Mouse (Mus musculus) neural tube, embryonic 10.5 days (tissue): Measurements from ENCODE around the gene Magi3.

Source experiments
- DNase-seq: peaks from one replicate; pipeline ENCODE4 v3.0.0-alpha.2; 2017; ENCODE audit warnings: low spot score; ENCODE audit errors: extremely low spot score

Magi3 gene

DNA sequence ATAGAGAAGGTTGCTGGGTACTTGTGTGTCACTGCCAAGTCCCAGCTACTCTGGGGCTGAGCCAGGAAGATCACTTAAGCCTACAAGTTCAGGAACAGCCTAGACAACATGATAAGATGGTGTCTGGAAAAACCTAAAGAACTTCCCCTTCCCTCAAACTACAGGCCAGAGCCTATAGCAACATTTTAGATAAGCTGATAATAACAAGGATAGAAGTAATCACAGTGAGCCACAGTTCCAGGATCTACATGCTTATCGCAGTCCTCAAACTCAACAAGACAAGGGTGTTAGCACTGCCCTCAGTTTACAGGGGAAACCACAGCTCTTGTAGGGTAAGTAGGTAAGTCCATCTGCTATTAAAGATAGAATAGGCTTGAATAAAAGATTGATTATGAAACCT is 188.1 kb downstream of the Magi3 start:
- DNase-seq: no peak

DNA sequence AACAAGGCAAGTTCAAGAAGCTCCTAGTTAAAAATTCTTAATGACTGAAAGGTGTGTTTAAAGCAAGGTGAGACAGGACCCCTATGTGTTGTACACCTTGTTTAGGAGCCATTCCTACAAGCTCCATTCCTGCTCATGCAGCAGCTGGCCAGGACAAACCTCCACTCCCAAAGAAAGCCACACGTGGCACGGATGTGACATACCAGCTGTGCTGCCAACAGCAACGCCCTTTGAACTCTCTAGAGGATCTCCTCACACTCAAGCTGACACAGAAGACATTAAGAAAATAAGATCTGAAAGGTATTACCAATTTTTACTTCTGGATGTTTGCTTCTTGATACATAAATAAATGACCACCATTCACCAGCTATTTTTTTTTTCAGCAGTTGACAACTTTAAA is 193.2 kb downstream of the Magi3 start:
- DNase-seq: no peak

- no peak for DNase-seq
Observed at GRCm38 (mm10) chr3:104020101-104020500, 200.1 kb downstream of the Magi3 start.

DNA sequence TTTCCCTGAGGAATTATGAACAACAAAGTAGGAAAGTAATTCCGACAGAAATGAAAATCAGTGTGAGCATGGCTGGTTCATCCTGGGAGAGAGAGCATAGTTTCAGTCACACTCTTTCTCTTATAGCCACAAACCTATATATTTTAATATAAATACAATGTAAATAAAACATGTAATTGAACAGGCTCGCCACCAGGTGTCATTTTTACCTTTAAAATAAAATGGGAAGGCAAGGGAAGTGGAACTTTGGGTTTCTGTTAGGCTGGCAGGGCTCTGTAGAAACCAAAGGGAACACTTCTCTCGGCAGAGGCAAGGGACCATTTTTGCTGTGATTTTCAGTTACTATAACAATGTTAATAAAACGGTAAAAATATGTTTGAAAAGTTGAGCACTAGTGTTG is 200.7 kb downstream of the Magi3 start:
- no peak for DNase-seq

- no peak for DNase-seq
Observed at GRCm38 (mm10) chr3:104017931-104018330, 202.2 kb downstream of the Magi3 start.

- DNase-seq: no peak
Observed at GRCm38 (mm10) chr3:104011972-104012371, 208.2 kb downstream of the Magi3 start.

- DNase-seq: no peak
Observed at GRCm38 (mm10) chr3:104009924-104010662, 210.1 kb downstream of the Magi3 start.

GRCm38 (mm10) chr3:104007479-104007878 is 212.7 kb downstream of the Magi3 start:
- DNase-seq: no peak

- no peak for DNase-seq
Observed at GRCm38 (mm10) chr3:104006896-104007466, 213.2 kb downstream of the Magi3 start.

- no peak for DNase-seq
Observed at GRCm38 (mm10) chr3:103998724-103999123, 221.4 kb downstream of the Magi3 start.

- no peak for DNase-seq
Observed at GRCm38 (mm10) chr3:103991271-103991670, 228.9 kb downstream of the Magi3 start.

- no peak for DNase-seq
Observed at GRCm38 (mm10) chr3:103989352-103989751, 230.8 kb downstream of the Magi3 start.

- DNase-seq: no peak
Observed at GRCm38 (mm10) chr3:103987831-103988432, 232.2 kb downstream of the Magi3 start.

GRCm38 (mm10) chr3:103985194-103985593 is 235.0 kb downstream of the Magi3 start:
- no peak for DNase-seq

DNA sequence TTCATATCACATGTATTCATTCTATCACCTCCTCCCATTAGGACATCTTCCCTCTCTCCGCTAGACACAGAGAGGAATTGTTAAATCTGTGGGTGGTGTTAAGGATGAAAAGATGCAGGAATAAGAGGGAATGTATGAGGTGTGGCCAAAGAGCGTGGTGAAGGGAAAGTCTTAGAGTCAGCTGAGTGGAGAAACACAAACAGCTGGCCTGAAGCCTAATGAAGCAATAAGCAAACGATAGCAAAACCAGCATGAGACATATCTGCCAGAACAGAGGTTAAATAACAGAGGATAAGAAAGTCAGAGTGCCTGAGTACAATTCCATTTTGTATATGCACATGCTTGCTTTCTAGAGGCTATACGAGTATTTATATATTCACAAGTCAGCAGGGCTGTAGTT is 235.6 kb downstream of the Magi3 start:
- no peak for DNase-seq

DNA sequence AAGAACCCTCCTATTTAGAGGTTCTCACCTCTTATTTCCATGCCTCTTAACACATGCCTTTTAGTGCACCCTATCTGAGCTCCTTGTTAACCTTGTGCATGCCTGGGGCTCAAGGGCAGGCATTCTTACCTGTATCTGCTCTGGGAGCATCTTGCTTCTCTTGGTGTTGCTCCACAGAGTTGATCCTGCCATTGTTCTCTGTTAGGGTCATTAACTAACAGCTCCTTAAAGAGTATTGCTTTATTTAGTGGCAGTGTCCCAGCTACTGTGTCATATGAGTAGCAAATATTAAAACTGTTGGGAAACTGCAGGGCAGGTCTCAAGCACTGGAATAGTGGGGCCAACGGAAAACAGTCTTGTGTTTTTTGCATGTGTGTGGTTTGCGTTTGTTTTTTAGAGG is 249.0 kb downstream of the Magi3 start:
- DNase-seq: no peak

DNA sequence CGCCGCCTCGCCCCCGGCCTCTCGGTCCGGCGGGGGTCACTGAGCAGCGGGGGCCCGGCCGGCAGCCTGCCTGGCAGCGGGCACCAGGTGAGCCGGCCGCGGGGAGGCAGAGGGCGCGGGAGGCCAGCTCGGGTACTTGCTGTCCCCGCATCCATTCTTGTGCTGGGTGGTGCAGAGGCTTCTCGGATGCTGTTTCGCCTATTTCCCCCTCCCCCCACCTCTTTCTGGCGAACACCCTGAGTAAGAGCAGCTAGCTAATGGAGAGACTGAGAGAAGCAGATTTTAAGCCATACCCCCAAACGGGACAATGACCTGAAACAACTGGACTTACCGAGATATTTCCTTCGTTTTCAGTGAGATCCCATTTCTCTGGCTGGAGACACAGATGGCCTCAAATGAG is 251.5 kb downstream of the Magi3 start:
- no peak for DNase-seq

DNA sequence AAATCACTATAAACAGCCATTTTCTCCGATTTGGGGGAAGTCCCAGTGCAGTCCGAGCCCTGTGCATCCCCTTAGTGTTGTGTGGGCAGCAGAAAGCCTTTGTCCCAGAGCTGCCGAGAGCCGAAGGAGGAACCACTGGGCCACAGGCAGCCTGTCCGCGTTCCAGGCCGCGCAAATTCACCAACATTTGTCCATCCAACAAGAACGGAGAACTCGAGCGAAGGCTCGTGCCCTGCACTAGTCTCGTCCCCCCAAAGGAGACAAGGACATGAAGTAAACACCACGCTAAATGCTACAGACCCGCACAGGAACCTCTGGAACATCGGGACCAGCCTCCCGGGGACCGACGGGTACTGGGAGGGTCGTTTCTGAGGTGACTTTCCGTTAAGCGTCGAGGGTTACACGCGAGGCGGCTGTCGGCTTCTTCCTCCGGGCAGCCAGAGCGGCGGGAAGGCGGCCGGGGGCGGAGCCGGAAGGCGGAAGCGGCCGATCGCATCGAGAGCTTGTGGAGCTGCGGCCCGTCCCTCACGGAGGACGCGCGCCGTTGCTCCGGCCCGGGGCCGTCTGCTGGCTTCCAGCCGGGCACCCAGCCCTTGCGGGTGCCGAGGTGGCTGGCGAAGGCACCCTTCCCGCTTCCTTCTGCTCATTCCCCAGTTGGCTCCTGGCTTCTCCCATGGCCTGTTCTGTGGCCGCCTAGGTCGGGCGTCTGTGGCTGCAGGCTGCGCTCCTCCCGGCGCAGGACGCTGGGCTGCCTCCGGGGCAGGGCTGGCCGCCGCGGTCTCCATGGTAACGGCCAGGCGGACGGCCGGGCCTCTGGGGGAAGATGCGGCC is 252.1 kb downstream of the Magi3 start, which contains the start of gene Phtf1:
Gene Phtf1 (plus strand): TSS at position 250 of the 831 bp plus-strand sequence.
- peak; percentile 91 for DNase-seq

DNA sequence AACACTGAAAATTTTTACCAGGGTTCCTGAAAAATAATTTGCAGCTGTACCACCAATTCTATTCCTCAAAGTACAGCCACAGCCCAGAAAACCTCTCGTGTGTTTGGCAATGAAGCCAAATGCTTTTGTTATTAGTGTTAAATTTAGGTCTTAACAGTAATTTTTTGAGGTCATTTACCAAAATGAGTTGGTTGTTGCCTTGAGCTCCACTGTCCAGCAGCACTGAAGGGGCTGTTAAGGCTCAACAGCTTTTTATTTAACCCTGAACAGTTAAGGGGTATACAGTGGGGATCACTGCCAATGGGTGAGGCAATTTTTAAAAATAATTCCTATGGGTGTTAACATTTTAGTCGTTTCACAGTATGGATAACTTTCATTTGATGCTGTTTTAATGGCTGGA is 252.9 kb downstream of the Magi3 start:
- no peak for DNase-seq
